Mouse (Mus musculus): ENCODE results near the gene Ece1. TPM values are rescaled to one million over a fixed set of nuclear protein-coding genes. Genes with fewer than 3 reads are reported as not detected.

Gene Ece1
- total RNA-seq, 2 experiments from 2014 or later = 50.3 to 52.3 TPM

GRCm38 (mm10) chr4:137879383-137880156 lies 17.5 kb downstream of the Ece1 start:
- DNase-seq (ENCODE audit: extremely low spot score in 1 of 2, low spot score in 1 of 2) = no peak

GRCm38 (mm10) chr4:137881445-137881844 lies 19.4 kb downstream of the Ece1 start:
- no peak for DNase-seq (ENCODE audit: extremely low spot score in 1 of 2, low spot score in 1 of 2)

- DNase-seq (ENCODE audit: extremely low spot score in 1 of 2, low spot score in 1 of 2) = no peak
Observed at GRCm38 (mm10) chr4:137882663-137883062, 20.6 kb downstream of the Ece1 start.

GRCm38 (mm10) chr4:137883513-137884150 lies 21.6 kb downstream of the Ece1 start:
- no peak for DNase-seq (ENCODE audit: extremely low spot score in 1 of 2, low spot score in 1 of 2)

- DNase-seq (ENCODE audit: extremely low spot score in 1 of 2, low spot score in 1 of 2) = no peak
Observed at GRCm38 (mm10) chr4:137887337-137887992, 25.4 kb downstream of the Ece1 start.

GRCm38 (mm10) chr4:137887993-137888388 lies 26.0 kb downstream of the Ece1 start:
- DNase-seq (ENCODE audit: extremely low spot score in 1 of 2, low spot score in 1 of 2) = no peak

GRCm38 (mm10) chr4:137890596-137890995 lies 28.6 kb downstream of the Ece1 start:
- DNase-seq (ENCODE audit: extremely low spot score in 1 of 2, low spot score in 1 of 2) = no peak

- DNase-seq (ENCODE audit: extremely low spot score in 1 of 2, low spot score in 1 of 2) = no peak
Observed at GRCm38 (mm10) chr4:137891553-137892145, 29.6 kb downstream of the Ece1 start.

GRCm38 (mm10) chr4:137892713-137893242 lies 30.7 kb downstream of the Ece1 start:
- DNase-seq (ENCODE audit: extremely low spot score in 1 of 2, low spot score in 1 of 2) = no peak

GRCm38 (mm10) chr4:137896612-137897297 lies 34.7 kb downstream of the Ece1 start:
- DNase-seq (ENCODE audit: extremely low spot score in 1 of 2, low spot score in 1 of 2) = no peak

- peak in 1 of 2 experiments; percentile 59 for DNase-seq (ENCODE audit: extremely low spot score in 1 of 2, low spot score in 1 of 2)
Observed at GRCm38 (mm10) chr4:137897298-137897612, 35.2 kb downstream of the Ece1 start.

GRCm38 (mm10) chr4:137898490-137898889 lies 36.5 kb downstream of the Ece1 start:
- no peak for DNase-seq (ENCODE audit: extremely low spot score in 1 of 2, low spot score in 1 of 2)

GRCm38 (mm10) chr4:137902268-137902667 lies 40.2 kb downstream of the Ece1 start:
- no peak for DNase-seq (ENCODE audit: extremely low spot score in 1 of 2, low spot score in 1 of 2)

GRCm38 (mm10) chr4:137902873-137903272 lies 40.8 kb downstream of the Ece1 start:
- no peak for DNase-seq (ENCODE audit: extremely low spot score in 1 of 2, low spot score in 1 of 2)

GRCm38 (mm10) chr4:137904956-137905551 lies 43.0 kb downstream of the Ece1 start:
- DNase-seq (ENCODE audit: extremely low spot score in 1 of 2, low spot score in 1 of 2) = no peak

GRCm38 (mm10) chr4:137907979-137908378 lies 45.9 kb downstream of the Ece1 start:
- DNase-seq (ENCODE audit: extremely low spot score in 1 of 2, low spot score in 1 of 2) = no peak

- DNase-seq (ENCODE audit: extremely low spot score in 1 of 2, low spot score in 1 of 2) = no peak
Observed at GRCm38 (mm10) chr4:137908489-137908888, 46.5 kb downstream of the Ece1 start.

GRCm38 (mm10) chr4:137908915-137909314 lies 46.9 kb downstream of the Ece1 start:
- no peak for DNase-seq (ENCODE audit: extremely low spot score in 1 of 2, low spot score in 1 of 2)

- DNase-seq (ENCODE audit: extremely low spot score in 1 of 2, low spot score in 1 of 2) = no peak
Observed at GRCm38 (mm10) chr4:137909471-137909870, 47.4 kb downstream of the Ece1 start.

Data from layer of hippocampus, postnatal 25 days (tissue).